Mouse (Mus musculus) heart, postnatal 0 days (tissue): Measurements from ENCODE around the gene Cmip. TPM values are rescaled to one million over a fixed set of nuclear protein-coding genes. Genes with fewer than 3 reads are reported as not detected.

ENCODE experiments used
- ATAC-seq: fragments of 200-750 bp; cut with Nextera tagmentation; 2 replicates; pipeline ENCODE4 v1.8.0; 2017; ENCODE audit warnings: low read depth, moderate number of reproducible peaks, moderate library complexity; ENCODE audit not compliant: insufficient read depth
- DNase-seq: peaks from one replicate; pipeline ENCODE4 v3.0.0-alpha.2; 2016; ENCODE audit warnings: low spot score
- H3K27ac ChIP-seq: fragments of 300-500 bp; sonication (generic); 2 replicates; pipeline ENCODE4 v1.5.1; 2014; ENCODE audit warnings: low read depth, mild to moderate bottlenecking
- H3K27me3 ChIP-seq: fragments of 300-500 bp; sonication (generic); 2 replicates; pipeline ENCODE4 v1.6.1; 2014; ENCODE audit warnings: low read length, mixed read lengths; ENCODE audit not compliant: control insufficient read depth, insufficient read depth
- H3K36me3 ChIP-seq: fragments of 300-500 bp; sonication (generic); replicated peaks from 2 replicates; pipeline ENCODE4 v1.6.1; 2014; ENCODE audit warnings: low read length, mixed read lengths; ENCODE audit not compliant: control insufficient read depth, insufficient read depth
- H3K4me1 ChIP-seq: fragments of 300-500 bp; sonication (generic); 2 replicates; pipeline ENCODE4 v1.6.1; 2014; ENCODE audit warnings: antibody characterized with exemption; ENCODE audit not compliant: control insufficient read depth, insufficient read depth
- H3K4me2 ChIP-seq: fragments of 300-500 bp; sonication (generic); 2 replicates; pipeline ENCODE4 v1.6.1; 2014; ENCODE audit warnings: low read depth, mild to moderate bottlenecking, low read length, moderate library complexity
- H3K4me3 ChIP-seq: fragments of 300-500 bp; sonication (generic); 2 replicates; pipeline ENCODE4 v1.5.1; 2014; ENCODE audit warnings: low read depth, low read length
- H3K9ac ChIP-seq: fragments of 300-500 bp; sonication (generic); replicated peaks from 2 replicates; pipeline ENCODE4 v1.6.1; 2014; ENCODE audit warnings: low read depth, low read length, mixed read lengths
- H3K9me3 ChIP-seq: fragments of 300-500 bp; sonication (generic); replicated peaks from 2 replicates; pipeline ENCODE4 v1.6.1; 2016; ENCODE audit warnings: low read length; ENCODE audit not compliant: control insufficient read depth
- CTCF ChIP-seq: IDR thresholded peaks from 2 replicates; pipeline ENCODE4 v1.5.1; 2016; ENCODE audit warnings: antibody characterized with exemption, control low read depth, low read depth
- EP300 ChIP-seq: IDR thresholded peaks from 2 replicates; pipeline ENCODE4 v1.6.1; 2016; ENCODE audit warnings: antibody characterized with exemption, low read depth
- WGBS: fragments of 180-500 bp; shearing (Covaris S2); extraction: QIAGEN DNeasy Blood & Tissue Kit; methylation state at CpG from one replicate; pipeline ENCODE4 v1.1.7; 2014; 5-methylcytosine and 5-hydroxymethylcytosine counted together
- polyA plus RNA-seq: library from polyadenylated mRNA; unstranded; fragments of >200 nt; fragmentation: Nextera tagmentation; extraction: Ambion mirVana; gene quantifications from 2 replicates; pipeline ENCODE4 v1.2.1, GENCODE M21; 2015
- total RNA-seq: library from RNA; depleted of rRNA; stranded (reverse); fragments of >200 nt; gene quantifications from 2 replicates; pipeline ENCODE4 v1.2.3, GENCODE M21; 2014; ENCODE audit warnings: low replicate concordance

Gene Cmip
- total and polyA plus RNA-seq, 2 experiments from 2014 or later, result 5.7 to 11.1 TPM

- peaks cover 15% of the 10 kb centered on the region for H3K4me1 ChIP-seq
- no peaks in the 10 kb centered on the region for H3K27me3 ChIP-seq
- no peaks in the 10 kb centered on the region for H3K9me3 ChIP-seq
- ATAC-seq (no peak), DNase-seq (no peak)
- H3K27ac ChIP-seq, result no peak overlapping the region
- H3K36me3 ChIP-seq, result no peaks in the 10 kb centered on the region
- TF ChIP-seq CTCF (no peak), EP300 (no peak)
- no peak overlapping the region for H3K4me3 ChIP-seq
- no peak overlapping the region for H3K9ac ChIP-seq
- WGBS, result 71% methylated on average over 7 of the region's 7 CpGs
- H3K4me2 ChIP-seq, result no peak overlapping the region
Measured at GRCm38 (mm10) chr8:117300188-117300587, 43.3 kb downstream of the Cmip start.

- H3K27ac ChIP-seq, result no peak overlapping the region
- no peak overlapping the region for H3K4me3 ChIP-seq
- H3K9ac ChIP-seq, result no peak overlapping the region
- ATAC-seq, result no peak
- no peak overlapping the region for H3K4me2 ChIP-seq
- no peaks in the 10 kb centered on the region for H3K9me3 ChIP-seq
- no peak for DNase-seq
- 90% methylated on average over 12 of the region's 12 CpGs for WGBS
- H3K27me3 ChIP-seq, result no peaks in the 10 kb centered on the region
- TF ChIP-seq EP300 (no peak), CTCF (no peak)
- no peaks in the 10 kb centered on the region for H3K36me3 ChIP-seq
- H3K4me1 ChIP-seq, result peaks cover 15% of the 10 kb centered on the region
Measured at GRCm38 (mm10) chr8:117301457-117302041, 44.7 kb downstream of the Cmip start.

GRCm38 (mm10) chr8:117302072-117302471 is 45.2 kb downstream of the Cmip start:
- Histone ChIP-seq H3K9ac (no peak overlapping the region), H3K27me3 (no peaks in the 10 kb centered on the region), H3K36me3 (no peaks in the 10 kb centered on the region), H3K4me3 (no peak overlapping the region), H3K27ac (no peak overlapping the region), H3K4me2 (no peak overlapping the region), H3K4me1 (peaks cover 15% of the 10 kb centered on the region), H3K9me3 (no peaks in the 10 kb centered on the region)
- DNase-seq, result no peak
- ATAC-seq, result no peak
- 84% methylated on average over 11 of the region's 11 CpGs for WGBS
- TF ChIP-seq EP300 (no peak), CTCF (no peak)

GRCm38 (mm10) chr8:117303666-117304065 is 46.8 kb downstream of the Cmip start:
- TF ChIP-seq EP300, result no peak
- TF ChIP-seq CTCF, result no peak
- no peak overlapping the region for H3K4me2 ChIP-seq
- no peaks in the 10 kb centered on the region for H3K27me3 ChIP-seq
- H3K9me3 ChIP-seq, result no peaks in the 10 kb centered on the region
- no peak overlapping the region for H3K4me3 ChIP-seq
- H3K4me1 ChIP-seq, result peaks cover 21% of the 10 kb centered on the region
- H3K27ac ChIP-seq, result no peak overlapping the region
- no peak for DNase-seq
- peak; percentile 63 for ATAC-seq
- H3K9ac ChIP-seq, result no peak overlapping the region
- no peaks in the 10 kb centered on the region for H3K36me3 ChIP-seq
- WGBS, result 50% methylated on average over 9 of the region's 9 CpGs

- Histone ChIP-seq H3K9ac (no peak overlapping the region), H3K4me2 (no peak overlapping the region), H3K27me3 (no peaks in the 10 kb centered on the region), H3K4me1 (peaks cover 15% of the 10 kb centered on the region), H3K27ac (no peak overlapping the region), H3K4me3 (no peak overlapping the region), H3K9me3 (no peaks in the 10 kb centered on the region), H3K36me3 (no peaks in the 10 kb centered on the region)
- 48% methylated on average over 5 of the region's 5 CpGs for WGBS
- ATAC-seq, result no peak
- TF ChIP-seq EP300 (no peak), CTCF (no peak)
- no peak for DNase-seq
Measured at GRCm38 (mm10) chr8:117305405-117305804, 48.5 kb downstream of the Cmip start.

GRCm38 (mm10) chr8:117306756-117307155 is 49.9 kb downstream of the Cmip start:
- DNase-seq (no peak), ATAC-seq (no peak)
- Histone ChIP-seq H3K4me2 (no peak overlapping the region), H3K27ac (no peak overlapping the region), H3K36me3 (no peaks in the 10 kb centered on the region), H3K9me3 (no peaks in the 10 kb centered on the region), H3K9ac (no peak overlapping the region), H3K4me3 (no peak overlapping the region), H3K4me1 (peaks cover 15% of the 10 kb centered on the region), H3K27me3 (no peaks in the 10 kb centered on the region)
- TF ChIP-seq EP300 (no peak), CTCF (no peak)
- WGBS, result 85% methylated on average over 7 of the region's 7 CpGs
